Mouse (Mus musculus): Measurements from ENCODE around the gene Fggy.

Gene Fggy

DNA sequence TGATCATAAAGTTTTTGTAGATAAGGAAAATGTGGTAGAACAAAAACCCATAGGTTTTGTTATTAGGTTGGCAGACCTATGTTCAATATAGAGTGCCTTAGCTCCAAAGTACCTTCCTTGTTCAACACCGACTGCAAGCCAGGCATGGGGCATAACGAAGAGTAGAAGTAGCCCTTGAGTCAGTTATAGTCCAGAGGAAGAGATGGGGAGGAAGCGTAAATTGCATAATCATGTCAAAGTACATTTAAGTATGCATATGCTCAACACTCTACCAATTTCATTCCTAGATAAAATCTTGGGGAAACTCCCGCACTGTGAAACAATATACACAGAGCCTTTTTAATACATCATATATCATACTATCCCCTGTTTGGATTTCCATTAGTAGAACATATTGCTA lies 221.2 kb downstream of the Fggy start:
- DNase-seq (ENCODE audit: low spot score), result no peak

DNA sequence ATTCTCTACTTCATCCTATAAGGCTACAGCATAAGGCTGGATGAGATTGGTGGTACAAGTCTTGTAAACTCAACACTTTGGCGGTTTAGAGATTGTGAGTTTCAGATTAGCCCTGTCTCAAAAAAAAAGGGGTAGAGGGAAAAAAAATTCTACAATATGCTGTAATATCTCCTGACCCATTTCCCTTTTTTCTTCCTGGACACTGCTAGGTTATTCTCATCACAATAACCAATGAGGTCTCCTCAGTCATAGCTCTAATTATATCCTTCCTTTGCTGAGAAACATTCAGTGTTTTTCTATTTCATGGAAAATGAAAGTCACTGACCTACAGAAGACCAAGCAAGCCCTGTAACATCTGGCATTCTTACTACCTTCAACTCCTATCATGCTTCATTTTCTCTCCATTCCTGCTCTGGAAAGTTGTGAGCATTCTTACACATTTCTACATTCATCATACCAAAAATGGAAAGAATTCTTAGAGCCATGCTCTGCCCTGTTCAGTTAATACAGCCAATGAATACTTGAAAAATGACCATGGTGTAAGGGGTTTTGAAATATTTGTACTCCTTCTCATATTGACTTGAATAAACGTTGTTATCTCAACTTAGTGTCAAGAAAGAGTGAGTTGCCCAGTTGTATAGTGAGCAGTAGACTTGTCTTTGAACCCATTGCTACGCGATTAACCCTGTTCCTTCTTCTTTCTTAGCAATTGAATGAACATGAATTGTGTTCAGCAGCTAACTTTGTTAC lies 227.0 kb downstream of the Fggy start:
- DNase-seq (ENCODE audit: low spot score), result no peak

DNA sequence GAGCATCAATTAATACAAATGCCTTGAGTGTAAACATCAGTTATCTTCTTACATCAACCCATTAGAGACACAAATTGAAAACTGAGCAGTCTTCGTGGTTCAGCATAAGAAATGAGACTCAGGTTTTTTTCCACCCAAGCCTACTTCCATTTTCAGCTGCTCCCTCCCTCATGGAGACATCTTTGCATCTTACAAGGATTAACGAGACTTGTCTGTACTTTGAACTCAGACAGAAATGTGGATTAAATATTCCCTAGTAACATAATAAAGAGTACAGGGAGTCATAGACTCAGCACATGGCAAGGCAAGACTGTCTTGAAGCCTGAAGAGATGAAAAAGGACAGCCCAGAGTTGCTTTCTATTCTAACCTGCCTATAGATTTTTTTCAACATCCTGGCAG lies 230.3 kb downstream of the Fggy start:
- no peak for DNase-seq (ENCODE audit: low spot score)

DNA sequence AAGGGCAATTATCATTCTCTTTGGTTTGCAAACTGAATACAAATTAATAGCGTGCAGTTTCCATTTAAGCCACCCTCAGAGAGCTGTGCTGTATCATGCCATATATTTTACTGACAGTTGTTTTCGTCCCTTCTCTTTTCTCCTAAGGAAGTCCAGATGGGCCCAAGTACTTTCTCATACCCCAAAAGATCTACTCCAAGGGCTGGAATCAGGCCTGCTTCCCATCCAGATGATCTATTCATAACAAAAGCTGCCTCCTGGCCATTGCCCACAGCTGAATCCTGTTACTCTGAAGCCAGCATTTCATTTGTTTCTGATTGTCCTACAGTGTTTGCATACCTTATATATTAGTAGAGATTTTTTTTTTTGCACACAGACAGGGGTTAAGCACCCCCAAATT lies 231.6 kb downstream of the Fggy start:
- DNase-seq (ENCODE audit: low spot score), result no peak

DNA sequence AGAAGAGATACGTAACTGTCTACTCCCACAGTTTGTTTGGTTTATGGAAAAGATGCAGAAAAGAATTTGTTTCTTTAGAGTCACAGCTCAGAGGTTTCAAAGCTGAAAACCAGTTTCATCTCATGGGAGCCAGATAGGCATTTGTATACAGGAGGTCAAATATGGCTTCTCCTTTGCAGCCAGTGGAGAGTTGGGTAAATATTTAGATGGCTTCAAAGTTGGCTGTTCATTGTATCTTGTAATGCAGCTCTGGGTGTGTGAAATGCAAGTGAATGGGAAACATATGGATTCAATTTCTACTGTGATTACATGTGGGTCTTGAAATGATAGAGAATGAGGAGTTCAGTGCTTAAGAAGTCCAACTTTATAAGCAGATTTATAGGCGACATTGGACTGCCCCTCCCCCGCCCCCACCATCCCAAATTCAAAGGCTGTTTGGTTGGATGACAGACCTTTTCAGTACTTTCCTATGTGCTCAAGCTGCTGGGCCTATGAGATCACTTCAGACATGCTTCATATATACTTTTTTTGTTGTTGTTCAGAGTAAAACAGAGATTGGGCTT lies 234.7 kb downstream of the Fggy start:
- no peak for DNase-seq (ENCODE audit: low spot score)

DNA sequence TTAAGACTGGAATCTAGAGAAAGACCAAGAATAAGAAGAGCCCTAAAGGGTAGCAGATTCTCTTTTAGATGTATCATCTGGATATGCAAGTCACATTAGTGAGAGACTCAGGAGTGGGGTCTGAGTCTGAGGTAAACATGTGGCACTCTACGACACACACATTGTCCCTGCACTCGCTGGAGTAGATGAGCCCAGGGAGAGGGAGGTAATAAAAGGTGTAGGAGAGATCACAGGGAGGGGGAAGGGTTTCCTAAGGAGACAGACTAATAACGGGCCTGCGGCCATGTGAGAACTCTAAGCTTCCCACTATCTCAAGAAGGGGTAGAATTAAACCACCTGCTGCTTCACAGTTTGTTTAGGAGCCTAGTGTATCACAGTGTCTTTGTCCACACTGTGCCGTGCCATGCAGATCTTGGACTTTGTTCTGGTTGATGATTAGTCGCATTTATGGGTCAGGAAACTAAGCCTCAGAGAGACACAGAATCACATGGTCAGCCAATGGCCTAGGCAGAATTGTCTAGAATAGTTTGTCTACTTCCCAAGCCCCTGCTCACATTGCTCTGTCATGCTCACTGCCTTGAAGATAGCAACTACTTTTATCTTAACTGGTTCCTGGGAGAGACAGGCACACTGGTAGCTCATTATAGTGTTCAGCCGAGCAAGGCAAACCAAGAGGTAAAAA lies 236.5 kb downstream of the Fggy start:
- no peak for DNase-seq (ENCODE audit: low spot score)

DNA sequence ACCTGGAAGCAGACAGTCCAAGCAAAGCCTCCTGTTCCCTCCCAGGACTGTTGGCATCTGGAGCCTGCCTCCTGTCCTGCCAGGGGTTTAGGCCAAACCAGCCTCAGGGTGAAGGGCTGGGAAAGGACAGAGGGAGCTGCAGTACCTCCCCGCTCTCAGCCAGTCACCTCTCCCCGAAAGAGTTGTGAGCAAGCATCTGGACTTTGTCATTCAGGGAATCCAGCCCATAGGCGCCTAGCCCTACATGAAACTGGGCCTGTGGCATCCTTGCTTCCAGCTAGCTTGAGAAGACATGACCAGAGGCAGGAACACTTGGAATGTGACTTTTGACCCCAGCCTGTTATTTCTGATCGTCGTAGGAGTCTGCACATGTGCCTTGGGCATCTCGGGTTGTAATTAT lies 237.3 kb downstream of the Fggy start:
- DNase-seq (ENCODE audit: low spot score), result peak; percentile 6

DNA sequence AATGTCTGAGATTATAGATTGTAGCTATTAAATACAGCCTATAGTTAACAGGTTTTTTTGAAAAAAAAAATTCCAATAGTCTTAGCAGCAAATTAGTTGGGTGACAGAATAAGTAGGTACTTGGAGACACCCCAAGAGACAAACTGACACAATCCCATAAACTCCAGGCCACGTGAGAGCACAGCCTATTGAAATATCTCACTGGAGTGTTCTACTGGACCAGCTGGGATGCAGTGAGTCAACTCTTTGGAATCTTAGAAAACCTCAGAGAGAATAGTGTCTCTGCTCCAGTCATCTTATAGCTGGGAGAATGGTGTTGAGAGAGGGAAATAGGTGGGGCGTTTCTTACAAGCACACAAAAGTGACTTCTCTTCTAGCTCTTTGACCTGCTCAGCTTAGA lies 238.0 kb downstream of the Fggy start:
- DNase-seq (ENCODE audit: low spot score), result peak; percentile 6

DNA sequence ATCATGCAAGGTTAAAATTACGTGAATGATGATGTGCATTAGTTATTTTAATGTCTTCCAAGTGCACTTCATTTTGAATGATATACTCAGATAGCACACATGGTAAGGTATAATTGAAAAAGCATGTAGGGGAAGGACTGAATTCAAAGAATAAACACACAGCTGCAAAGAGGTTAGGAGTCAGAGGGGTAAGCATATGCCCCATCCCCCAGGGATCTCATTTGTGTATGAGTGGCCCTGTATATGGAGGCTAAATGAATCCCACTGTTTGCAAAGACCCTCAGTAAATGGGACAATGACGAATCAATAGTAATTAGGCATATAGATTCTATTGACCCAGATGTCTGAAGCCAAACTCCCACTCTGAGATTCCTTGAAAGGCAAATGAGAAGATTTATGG lies 262.3 kb downstream of the Fggy start:
- no peak for DNase-seq (ENCODE audit: low spot score)

DNA sequence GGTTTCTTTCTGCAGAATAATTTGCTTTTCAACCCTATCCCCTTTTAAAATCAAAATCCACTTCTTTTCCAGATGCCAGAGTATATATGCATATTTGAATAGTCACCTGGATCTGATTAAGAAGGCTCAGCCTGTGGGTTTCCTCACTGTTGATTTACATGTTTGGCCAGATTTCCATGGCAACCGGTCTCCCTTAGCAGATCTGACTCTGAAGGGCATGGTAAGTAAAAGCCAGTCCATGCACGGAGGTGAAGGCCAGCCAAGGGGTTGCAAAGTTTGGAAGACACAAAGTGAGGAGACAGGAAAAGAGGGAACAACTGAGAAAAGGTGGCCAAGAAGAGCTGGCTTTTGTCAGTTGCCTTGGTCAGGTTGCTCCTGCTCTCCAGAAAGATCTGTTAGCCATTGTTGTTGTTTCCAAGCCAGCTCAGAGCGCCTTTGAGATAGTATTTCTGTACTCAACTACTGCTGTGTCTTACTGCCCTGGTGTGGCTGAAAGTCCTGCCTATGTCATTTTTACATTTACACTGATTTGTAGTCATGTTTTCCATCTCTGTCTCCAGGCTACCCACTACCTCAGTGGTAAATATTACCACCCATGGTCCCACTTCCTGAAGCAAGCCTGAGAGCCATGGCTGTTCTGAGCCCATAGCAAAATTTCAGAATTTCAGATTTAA lies 264.7 kb downstream of the Fggy start:
- peak; percentile 26 for DNase-seq (ENCODE audit: low spot score)

DNA sequence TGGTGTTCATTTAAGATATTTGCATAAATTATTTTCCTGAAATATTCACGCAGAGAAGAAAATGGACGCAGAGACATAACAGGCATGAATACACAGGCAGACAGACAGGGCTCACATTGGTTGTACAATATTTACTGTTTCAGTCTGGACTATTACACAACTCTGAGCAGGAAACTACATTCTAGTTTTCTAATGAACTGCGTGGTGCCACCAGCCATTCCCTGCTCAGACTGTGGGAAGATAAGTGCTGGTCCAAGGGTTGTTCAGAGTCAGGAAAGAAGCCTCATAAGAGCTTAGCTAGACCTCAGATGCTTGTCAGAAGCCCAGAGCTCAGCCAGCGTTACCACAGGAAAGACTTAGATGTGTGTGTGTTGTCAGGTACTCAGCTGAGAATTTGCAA lies 270.9 kb downstream of the Fggy start:
- DNase-seq (ENCODE audit: low spot score), result no peak

DNA sequence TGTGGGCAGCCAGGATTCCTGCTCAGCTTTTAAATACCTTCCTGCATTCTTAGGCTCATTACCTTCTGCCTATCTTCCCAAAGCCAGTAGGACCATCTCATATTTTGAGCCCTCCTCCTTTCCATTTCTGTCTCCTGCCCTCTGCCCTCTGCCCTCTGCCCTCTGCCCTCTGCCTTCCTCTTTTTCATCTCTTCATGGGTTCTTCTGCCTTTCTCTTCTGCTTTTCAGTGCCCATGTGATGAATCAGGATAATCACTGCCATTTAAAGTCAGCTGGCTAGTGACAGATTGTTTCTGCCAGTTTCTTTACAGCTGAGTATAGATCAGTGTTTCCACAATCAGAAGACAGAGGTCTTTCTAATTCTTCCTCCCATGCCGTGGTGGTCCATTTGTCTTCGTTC lies 273.0 kb downstream of the Fggy start:
- no peak for DNase-seq (ENCODE audit: low spot score)

DNA sequence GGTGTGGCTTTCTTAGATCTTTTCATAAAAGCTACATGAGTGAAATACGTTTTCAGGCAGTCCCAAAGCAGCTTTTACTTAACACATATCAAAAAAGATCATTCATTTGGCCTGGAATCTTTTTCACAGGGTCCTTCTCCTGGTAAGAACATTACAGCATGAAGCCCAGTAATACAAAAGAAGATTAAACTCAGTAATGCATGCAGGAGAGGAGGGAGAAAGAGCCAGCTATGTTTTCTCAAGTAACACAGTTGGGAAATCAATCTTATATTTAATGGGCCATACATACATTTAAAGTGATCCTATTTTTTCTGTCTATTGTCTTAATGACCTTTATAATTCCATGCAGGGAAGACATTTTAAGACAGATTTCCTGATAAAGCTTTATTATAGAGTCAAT lies 282.6 kb downstream of the Fggy start:
- DNase-seq (ENCODE audit: low spot score), result no peak

DNA sequence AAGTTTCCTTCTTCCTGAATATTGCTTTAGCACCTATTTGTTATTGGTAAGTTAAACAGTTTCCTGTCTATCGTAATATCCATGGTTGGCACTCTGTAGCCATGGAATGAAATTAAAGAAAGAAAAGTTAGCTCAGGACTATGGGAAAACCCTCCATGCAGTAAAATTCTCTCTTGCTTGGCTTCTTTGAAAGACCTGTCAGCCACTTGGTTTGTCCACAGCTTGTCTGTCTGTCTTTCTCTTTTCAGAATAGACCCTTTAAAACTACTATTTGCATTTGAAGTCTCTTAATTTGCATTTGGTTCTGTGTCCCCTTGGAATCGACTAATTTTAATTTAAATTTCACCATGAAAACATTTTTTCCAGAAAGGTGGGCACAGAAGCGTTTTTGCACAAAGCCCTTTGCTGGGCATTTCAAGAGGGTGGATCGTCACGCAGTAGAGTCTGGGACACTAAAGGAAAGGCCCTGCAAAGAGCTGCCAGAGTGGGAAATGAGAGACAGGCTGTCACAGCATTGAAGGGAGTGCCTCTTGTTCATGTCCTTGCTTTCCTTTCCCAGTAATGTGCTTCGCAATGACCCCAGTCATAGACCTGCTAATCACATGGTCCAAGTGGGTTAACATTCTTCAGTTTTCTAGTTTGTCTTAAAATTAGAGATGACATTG lies 283.2 kb downstream of the Fggy start:
- DNase-seq (ENCODE audit: low spot score), result no peak

DNA sequence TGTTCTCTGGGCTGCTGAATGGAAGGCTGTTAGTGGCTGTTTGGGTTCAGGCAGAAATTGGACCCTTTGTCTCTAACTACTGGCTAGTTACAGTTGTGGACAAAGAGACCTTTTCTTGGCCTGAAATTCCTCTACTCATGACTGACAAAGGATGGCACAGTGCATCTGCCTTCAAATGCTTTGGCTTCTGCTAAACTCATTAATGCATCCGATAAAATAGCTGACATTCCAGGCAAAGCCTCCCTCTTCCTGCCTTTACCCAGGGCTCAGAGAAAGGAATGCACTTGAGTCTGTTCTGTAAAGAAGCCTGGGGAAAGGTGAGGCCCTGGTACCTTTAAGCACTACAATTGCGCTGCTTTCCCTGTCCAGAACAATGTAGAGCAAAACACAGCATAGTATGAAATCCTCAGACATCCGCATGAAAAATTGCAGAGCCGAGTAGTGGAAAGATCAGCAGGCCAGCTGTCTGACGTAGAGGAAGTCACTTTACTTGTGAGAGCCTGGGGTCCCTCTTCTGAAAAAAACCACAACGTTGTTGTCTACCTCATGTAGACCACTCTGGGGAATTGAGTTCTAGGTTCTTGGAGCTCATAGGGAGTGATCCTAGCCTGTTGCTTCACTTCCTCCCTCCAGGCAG lies 288.8 kb downstream of the Fggy start:
- DNase-seq (ENCODE audit: low spot score), result no peak

DNA sequence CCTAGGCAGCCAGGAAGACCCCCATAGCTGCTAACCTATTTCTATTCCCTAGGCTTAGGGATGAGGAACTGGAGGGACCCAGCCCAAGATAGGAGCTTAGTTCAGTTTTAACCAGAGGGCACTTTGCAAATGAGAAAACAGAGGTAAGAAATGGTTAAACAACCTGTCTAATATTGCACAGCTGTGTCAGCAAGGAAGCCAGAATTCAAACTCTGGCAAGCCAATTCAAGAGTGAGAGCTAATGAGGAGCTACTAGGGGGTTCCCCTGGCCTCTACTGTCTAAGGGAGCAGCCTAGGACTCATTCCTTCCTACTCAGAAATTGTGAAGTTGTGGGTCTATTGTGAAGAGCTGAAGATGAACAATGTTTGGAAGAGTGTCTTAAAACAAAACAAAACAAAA lies 289.9 kb downstream of the Fggy start:
- no peak for DNase-seq (ENCODE audit: low spot score)

DNA sequence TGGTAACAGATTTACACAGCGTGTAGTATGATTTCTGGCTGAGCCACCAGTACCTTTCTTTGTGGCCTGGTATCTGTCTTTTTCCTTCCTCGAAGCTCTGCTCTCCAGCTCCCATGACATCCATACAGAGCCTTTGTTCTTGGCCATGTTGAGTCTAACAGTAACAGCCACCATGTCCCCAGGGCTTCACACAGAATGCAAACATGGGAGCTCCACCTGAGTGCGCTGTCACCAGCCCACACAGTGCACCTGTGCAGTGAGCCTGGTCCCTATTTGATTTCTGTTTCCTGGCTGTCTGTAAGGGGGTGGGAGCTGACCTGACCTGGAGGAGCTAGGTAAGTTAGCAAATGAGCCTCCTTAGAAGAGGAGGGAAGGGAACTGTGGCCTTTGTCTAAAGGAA lies 290.4 kb downstream of the Fggy start:
- no peak for DNase-seq (ENCODE audit: low spot score)

DNA sequence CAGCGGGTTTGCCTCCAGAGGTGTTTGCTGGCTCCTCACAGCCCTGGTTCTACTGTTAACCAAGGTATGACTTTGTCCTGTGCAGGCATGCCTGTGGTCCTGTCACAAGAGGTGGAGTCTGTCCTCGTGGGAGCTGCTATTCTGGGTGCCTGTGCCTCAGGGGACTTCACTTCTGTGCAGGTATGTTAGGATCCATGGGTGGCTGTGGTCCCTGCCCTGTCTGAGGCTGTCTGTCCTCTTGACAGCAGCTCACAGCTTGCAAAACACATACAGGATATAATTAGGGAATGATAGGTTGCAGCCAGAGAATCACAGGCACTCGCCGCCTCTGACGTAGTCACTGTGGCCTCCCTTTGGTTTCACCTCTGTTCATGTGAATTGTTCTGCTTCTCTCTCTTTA lies 292.2 kb downstream of the Fggy start:
- no peak for DNase-seq (ENCODE audit: low spot score)

DNA sequence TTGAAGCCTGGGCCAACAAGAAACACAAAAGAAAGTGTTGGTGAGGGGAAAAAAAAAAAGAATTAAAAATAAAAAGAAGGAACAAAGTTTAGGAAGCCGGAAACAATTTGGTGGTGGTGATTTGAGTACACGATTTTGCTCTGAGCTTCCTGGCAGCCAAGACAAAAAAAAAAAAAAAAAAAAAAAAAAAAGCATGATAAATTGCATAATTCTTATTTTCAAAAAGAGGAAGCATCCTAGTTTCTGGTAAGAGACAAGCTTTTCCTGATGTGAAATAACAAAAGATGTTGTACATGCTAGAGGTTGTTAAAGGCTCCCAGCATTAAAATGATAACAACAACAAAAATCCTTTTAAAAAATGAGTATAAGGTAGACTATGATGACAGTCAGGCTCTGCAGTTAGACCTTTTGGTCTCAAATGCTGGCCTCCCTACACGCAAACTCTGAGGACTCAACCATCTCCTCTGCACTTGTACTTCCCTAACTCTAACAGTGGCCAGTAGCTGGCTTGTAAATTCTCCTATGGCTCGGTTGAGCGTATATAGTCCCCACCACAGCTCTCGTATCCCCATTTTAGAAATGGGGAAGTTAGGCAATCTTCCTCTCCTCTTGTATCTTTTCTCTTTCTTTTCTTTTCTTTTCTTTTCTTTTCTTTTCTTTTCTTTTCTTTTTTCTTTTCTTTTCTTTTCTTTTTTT lies 292.9 kb downstream of the Fggy start:
- no peak for DNase-seq (ENCODE audit: low spot score)

DNA sequence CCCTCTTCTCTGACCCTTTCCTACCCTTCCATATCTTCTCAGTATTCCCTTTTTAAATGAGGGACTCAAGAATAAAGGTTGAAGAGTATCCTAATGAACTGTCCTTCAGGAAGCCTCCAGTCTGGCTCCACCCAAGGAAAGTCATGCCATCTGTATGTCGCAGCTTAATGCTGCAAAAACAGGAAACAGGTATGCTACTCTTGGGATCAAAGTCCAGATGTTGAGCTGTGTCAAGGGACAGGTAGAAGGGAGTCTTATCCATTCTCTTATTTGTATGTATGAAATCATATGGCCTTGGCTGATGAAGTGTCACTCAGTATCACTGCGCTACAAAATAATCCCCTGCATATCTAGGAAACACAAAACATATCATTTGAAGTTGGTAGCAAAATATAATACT lies 294.9 kb downstream of the Fggy start:
- DNase-seq (ENCODE audit: low spot score), result no peak

DNA sequence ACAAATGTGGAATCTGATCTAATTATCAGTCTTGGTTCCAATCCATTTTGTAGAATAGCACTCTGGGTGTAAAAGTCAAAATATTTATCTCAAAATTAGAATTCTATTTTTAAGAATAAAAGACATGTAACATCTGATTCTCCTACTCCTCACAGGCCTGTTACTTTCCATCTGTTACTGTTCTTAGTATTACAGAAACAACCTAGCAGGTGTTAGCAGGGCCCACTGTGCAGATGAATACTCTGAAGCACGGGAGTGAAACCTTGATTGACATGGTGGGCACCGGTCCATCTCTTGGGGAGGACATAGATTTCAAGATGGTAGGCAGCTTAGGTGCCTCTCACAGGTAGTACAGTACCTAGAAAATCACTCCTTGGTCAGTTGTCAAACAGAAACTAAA lies 298.7 kb downstream of the Fggy start:
- DNase-seq (ENCODE audit: low spot score), result no peak

All from MN1 (cell line).